Mouse (Mus musculus) kidney, postnatal 0 days (tissue): ENCODE data around the gene Plppr2. TPM values are rescaled to one million over a fixed set of nuclear protein-coding genes. Genes with fewer than 3 reads are reported as not detected.

Experiments used
- ATAC-seq: fragments of 200-750 bp; cut with Nextera tagmentation; replicated peaks from 2 replicates; pipeline ENCODE4 v1.8.0; 2017; ENCODE audit warnings: low read depth, moderate number of reproducible peaks, moderate TSS enrichment, moderate library complexity; ENCODE audit not compliant: low FRiP score
- DNase-seq: peaks from one replicate; pipeline ENCODE4 v3.0.0-alpha.2; 2016; ENCODE audit warnings: low spot score
- H3K27ac ChIP-seq: fragments of 300-500 bp; sonication (generic); 2 replicates; pipeline ENCODE4 v1.5.1; 2014; ENCODE audit warnings: mild to moderate bottlenecking
- H3K27me3 ChIP-seq: fragments of 300-500 bp; sonication (generic); 2 replicates; pipeline ENCODE4 v1.6.1; 2014; ENCODE audit warnings: low read length, mixed read lengths; ENCODE audit not compliant: insufficient read depth
- H3K36me3 ChIP-seq: fragments of 300-500 bp; sonication (generic); 2 replicates; pipeline ENCODE4 v1.6.1; 2014; ENCODE audit warnings: low read length, mixed read lengths; ENCODE audit not compliant: insufficient read depth
- H3K4me1 ChIP-seq: fragments of 300-500 bp; sonication (generic); replicated peaks from 2 replicates; pipeline ENCODE4 v1.6.1; 2014; ENCODE audit warnings: antibody characterized with exemption, low read length, mixed read lengths; ENCODE audit not compliant: insufficient read depth
- H3K4me2 ChIP-seq: fragments of 300-500 bp; sonication (generic); 2 replicates; pipeline ENCODE4 v1.6.1; 2014; ENCODE audit warnings: mild to moderate bottlenecking, low read length, moderate library complexity, mixed read lengths
- H3K4me3 ChIP-seq: fragments of 300-500 bp; sonication (generic); replicated peaks from 2 replicates; pipeline ENCODE4 v1.5.1; 2014; ENCODE audit warnings: low read depth, low read length
- H3K9ac ChIP-seq: fragments of 300-500 bp; sonication (generic); 2 replicates; pipeline ENCODE4 v1.6.1; 2014; ENCODE audit warnings: low read depth, low read length
- H3K9me3 ChIP-seq: fragments of 300-500 bp; sonication (generic); replicated peaks from 2 replicates; pipeline ENCODE4 v1.6.1; 2016; ENCODE audit warnings: low read length, inconsistent platforms, mixed read lengths
- CTCF ChIP-seq: IDR thresholded peaks from 2 replicates; pipeline ENCODE4 v1.5.1; 2016; ENCODE audit warnings: antibody characterized with exemption, low read depth, mild to moderate bottlenecking, moderate library complexity
- WGBS: fragments of 180-500 bp; shearing (Covaris S2); extraction: QIAGEN DNeasy Blood & Tissue Kit; methylation state at CpG from one replicate; pipeline ENCODE4 v1.1.7; 2014; 5-methylcytosine and 5-hydroxymethylcytosine counted together
- polyA plus RNA-seq: library from polyadenylated mRNA; unstranded; fragments of >200 nt; fragmentation: Nextera tagmentation; extraction: Ambion mirVana; gene quantifications from 2 replicates; pipeline ENCODE4 v1.2.1, GENCODE M21; 2015

The Plppr2 gene
- polyA plus RNA-seq, 1 experiment from 2014 or later = 4.8 TPM

GRCm38 (mm10) chr9:21962010-21962409 is 25.2 kb downstream of the Plppr2 start:
- Histone ChIP-seq H3K4me2 (peak overlapping the region; percentile 89), H3K9ac (peak overlapping the region; percentile 50), H3K27ac (0 out of 2 replicates have a peak overlapping the region, but pooled peaks have one; percentile 16), H3K4me3 (peak overlapping the region; percentile 51), H3K9me3 (no peaks in the 10 kb centered on the region), H3K4me1 (peaks cover 29% of the 10 kb centered on the region), H3K36me3 (no peaks in the 10 kb centered on the region), H3K27me3 (0 out of 2 replicates have a peak, but pooled peaks cover 6% of the 10 kb centered on the region)
- DNase-seq = peak; percentile 24
- ATAC-seq = peak; percentile 35
- WGBS = 0% methylated on average over 15 of the region's 15 CpGs
- no peak; the same call in 1 of the 2 replicates for TF ChIP-seq CTCF

DNA sequence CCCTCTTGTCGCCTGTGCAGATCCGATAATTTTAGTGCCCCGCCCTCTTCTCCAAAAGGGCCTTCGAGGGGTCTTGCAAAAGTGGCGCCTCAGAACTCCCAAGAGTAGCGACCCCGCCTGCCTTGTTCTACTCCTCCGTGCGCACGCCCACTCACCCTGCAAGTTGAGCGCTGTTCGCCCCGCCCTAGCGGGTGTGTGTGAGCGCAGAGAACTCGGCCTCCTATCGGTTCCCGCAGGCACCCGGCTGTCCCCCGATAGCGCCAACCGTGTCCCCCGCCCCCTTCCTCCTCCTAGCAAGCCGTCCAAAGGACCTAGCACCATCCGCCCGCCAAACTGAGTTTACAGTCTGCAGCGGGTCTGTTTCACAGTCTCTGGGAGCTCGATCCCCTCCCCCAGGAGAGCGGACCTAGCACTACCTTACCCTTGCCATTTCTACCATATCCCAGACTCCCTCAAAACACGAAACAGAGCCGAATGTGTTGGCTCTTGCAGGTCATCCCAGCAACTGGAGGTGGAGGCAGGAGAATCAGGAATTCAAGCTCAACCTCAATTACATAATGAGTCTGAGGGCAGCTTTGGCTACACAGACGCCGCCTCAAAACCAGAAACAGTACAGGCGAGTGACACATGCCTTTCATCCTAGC is 25.7 kb downstream of the Plppr2 start:
- Histone ChIP-seq H3K9ac (peak overlapping the region; percentile 50), H3K36me3 (no peaks in the 10 kb centered on the region), H3K27ac (0 out of 2 replicates have a peak overlapping the region, but pooled peaks have one; percentile 16), H3K4me3 (peak overlapping the region; percentile 51), H3K4me2 (peak overlapping the region; percentile 89), H3K4me1 (peaks cover 29% of the 10 kb centered on the region), H3K9me3 (no peaks in the 10 kb centered on the region), H3K27me3 (0 out of 2 replicates have a peak, but pooled peaks cover 6% of the 10 kb centered on the region)
- WGBS = 5% methylated on average over 34 of the region's 34 CpGs
- peak; percentile 87 for DNase-seq
- peak; percentile 36; the same call in 1 of the 2 replicates for TF ChIP-seq CTCF
- ATAC-seq = peak; percentile 48

DNA sequence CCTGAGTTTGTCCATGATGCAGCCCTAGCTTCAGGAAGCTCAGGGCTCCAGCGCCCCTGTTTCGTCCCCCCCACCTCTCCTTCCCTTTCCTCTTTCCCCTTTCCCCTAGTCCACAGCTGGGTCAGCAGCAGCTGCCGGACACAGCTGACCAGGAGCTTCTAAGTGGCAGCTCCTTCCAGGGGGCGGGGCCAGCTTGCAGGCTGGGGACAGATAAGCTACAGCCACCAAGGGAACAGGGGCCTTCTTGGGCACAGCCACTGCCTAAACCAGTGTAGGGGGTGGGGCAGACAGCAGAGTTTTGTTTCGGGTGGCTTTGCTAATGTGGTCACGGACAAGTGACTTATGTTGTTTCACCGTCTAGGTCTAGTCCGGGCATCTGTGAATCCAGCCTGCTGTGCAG is 26.6 kb downstream of the Plppr2 start, which contains the start of gene Epor:
Gene Epor (minus strand): TSS at position 90 of the 400 bp plus-strand sequence.
- Histone ChIP-seq H3K4me3 (peak within 1 kb of the TSS; percentile 51), H3K4me2 (peak within 1 kb of the TSS; percentile 89), H3K9me3 (no peaks in the 10 kb centered on the region), H3K27me3 (0 out of 2 replicates have a peak, but pooled peaks cover 6% of the 10 kb centered on the region), H3K9ac (peak within 1 kb of the TSS; percentile 50), H3K27ac (peak within 1 kb of the TSS; percentile 20; the same call in 1 of the 2 replicates), H3K4me1 (peaks cover 29% of the 10 kb centered on the region), H3K36me3 (no peaks in the 10 kb centered on the region)
- TF ChIP-seq CTCF = no peak
- DNase-seq (peak; percentile 73), ATAC-seq (peak; percentile 9; the same call in 1 of the 2 replicates)
- 12% methylated on average over 8 of the region's 8 CpGs for WGBS

DNA sequence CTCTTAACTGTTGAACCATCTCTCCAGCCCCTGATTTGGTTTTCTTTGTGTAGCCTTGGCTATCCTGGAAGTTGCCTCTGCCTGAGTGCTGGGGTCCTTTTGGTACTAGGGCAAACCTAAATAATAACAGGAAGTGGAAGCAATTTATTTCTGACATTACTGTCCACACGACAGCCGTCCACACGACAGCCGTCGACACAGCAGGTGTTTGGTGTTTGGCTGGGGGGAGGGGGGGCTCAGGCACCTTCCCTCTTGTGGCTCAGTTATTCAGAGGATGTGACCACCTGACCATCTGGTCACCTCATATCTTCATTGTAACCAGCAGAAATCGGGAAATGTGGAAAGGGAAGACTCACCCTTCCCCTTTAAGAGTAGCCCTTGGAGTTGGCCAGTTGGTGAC is 32.0 kb downstream of the Plppr2 start:
- H3K27ac ChIP-seq = no peak overlapping the region
- H3K4me2 ChIP-seq = no peak overlapping the region
- H3K36me3 ChIP-seq = peaks cover 12% of the 10 kb centered on the region; the same call in 1 of the 2 replicates
- ATAC-seq (no peak), DNase-seq (no peak)
- no peak overlapping the region for H3K9ac ChIP-seq
- no peak overlapping the region for H3K4me3 ChIP-seq
- no peaks in the 10 kb centered on the region for H3K9me3 ChIP-seq
- no peaks in the 10 kb centered on the region for H3K27me3 ChIP-seq
- no peak for TF ChIP-seq CTCF
- 36% methylated on average over 6 of the region's 6 CpGs for WGBS
- no peaks in the 10 kb centered on the region for H3K4me1 ChIP-seq

GRCm38 (mm10) chr9:21969304-21969703 is 32.5 kb downstream of the Plppr2 start:
- Histone ChIP-seq H3K36me3 (peaks cover 15% of the 10 kb centered on the region; the same call in 1 of the 2 replicates), H3K4me2 (no peak overlapping the region), H3K9ac (no peak overlapping the region), H3K4me3 (no peak overlapping the region), H3K27me3 (no peaks in the 10 kb centered on the region), H3K4me1 (no peaks in the 10 kb centered on the region), H3K9me3 (no peaks in the 10 kb centered on the region), H3K27ac (no peak overlapping the region)
- WGBS = 80% methylated on average over 4 of the region's 4 CpGs
- no peak for TF ChIP-seq CTCF
- DNase-seq (no peak), ATAC-seq (no peak)

GRCm38 (mm10) chr9:21976626-21977175 is 39.9 kb downstream of the Plppr2 start:
- no peak overlapping the region for H3K4me3 ChIP-seq
- no peaks in the 10 kb centered on the region for H3K9me3 ChIP-seq
- H3K4me2 ChIP-seq = no peak overlapping the region
- 89% methylated on average over 10 of the region's 10 CpGs for WGBS
- ATAC-seq = no peak
- no peaks in the 10 kb centered on the region for H3K27me3 ChIP-seq
- TF ChIP-seq CTCF = no peak
- no peak overlapping the region for H3K27ac ChIP-seq
- peaks cover 31% of the 10 kb centered on the region; the same call in 1 of the 2 replicates for H3K36me3 ChIP-seq
- no peak for DNase-seq
- no peaks in the 10 kb centered on the region for H3K4me1 ChIP-seq
- no peak overlapping the region for H3K9ac ChIP-seq
